Mouse (Mus musculus) olfactory bulb, adult 2 months (tissue): Measurements from ENCODE around the gene Fyn.

Experiments used
- CTCF ChIP-seq: fragments of 200-500 bp; IDR thresholded peaks from 2 replicates; pipeline ENCODE4 v1.5.1; 2012; ENCODE audit warnings: low read depth, mild to moderate bottlenecking, low read length, moderate library complexity; ENCODE audit not compliant: insufficient read depth
- POLR2A ChIP-seq: fragments of 200-500 bp; IDR thresholded peaks from 2 replicates; pipeline ENCODE4 v1.6.1; 2012; ENCODE audit warnings: mild to moderate bottlenecking, low read depth, low read length, moderate library complexity; ENCODE audit not compliant: insufficient read depth

DNA sequence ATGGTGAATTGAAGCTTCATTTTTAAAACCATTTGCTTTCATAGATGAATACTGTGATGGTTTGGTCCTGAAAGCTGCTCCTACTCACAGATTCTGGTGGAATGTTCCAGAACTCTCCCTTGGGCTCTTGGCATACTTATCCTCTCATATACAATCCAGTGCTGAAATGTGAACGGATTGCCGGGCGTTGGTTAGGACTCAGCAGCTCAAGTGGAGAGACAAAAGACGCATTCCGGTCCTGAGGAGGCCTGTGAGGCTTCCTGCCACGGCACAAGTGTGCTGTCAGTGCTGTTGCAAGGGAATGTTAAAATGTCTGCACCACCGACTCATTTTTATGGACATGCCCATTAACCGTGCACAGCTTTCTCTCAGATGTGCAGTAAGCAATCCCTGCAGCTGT, 155.7 kb downstream of the Fyn start:
- TF ChIP-seq CTCF (no peak), POLR2A (no peak)
